Mouse (Mus musculus): ENCODE data around the gene Mok. TPM values are rescaled to one million over a fixed set of nuclear protein-coding genes. Genes with fewer than 3 reads are reported as not detected.

Mok gene
- polyA plus RNA-seq (2014; fragmentation: Nextera tagmentation; extraction: Ambion mirVana) = 5.2 and 5.4 TPM in 2 replicates

- H3K9ac ChIP-seq (replicated peaks; ENCODE audit: low read depth, low read length) = peak within 1 kb of the TSS; percentile 36; the same call in 1 of the 2 replicates
- WGBS = under 1% methylated on average over 71 of the region's 71 CpGs
- no peaks in the 10 kb centered on the region for H3K9me3 ChIP-seq (ENCODE audit: control insufficient read depth, low read depth, low read length)
- peaks cover 4% of the 10 kb centered on the region; the same call in 1 of the 2 replicates for H3K4me1 ChIP-seq (ENCODE audit: control insufficient read depth, insufficient read depth, low read length)
- peak within 1 kb of the TSS; percentile 73 for H3K4me2 ChIP-seq (replicated peaks; ENCODE audit: low read depth, low read length)
- H3K27me3 ChIP-seq (ENCODE audit: control insufficient read depth, insufficient read depth, low read length) = no peaks in the 10 kb centered on the region
- H3K4me3 ChIP-seq (ENCODE audit: low read depth, low read length) = peak within 1 kb of the TSS; percentile 64
- H3K27ac ChIP-seq (ENCODE audit: low read length) = peak within 1 kb of the TSS; percentile 44; the same call in 1 of the 2 replicates
- ATAC-seq (ENCODE audit: insufficient number of reproducible peaks, insufficient read depth, low FRiP score, low read depth) = peak; percentile 67; the same call in 1 of the 2 replicates
- H3K36me3 ChIP-seq (ENCODE audit: control insufficient read depth, insufficient read depth, low read length) = no peaks in the 10 kb centered on the region
Measured at GRCm38 (mm10) chr12:110840348-110841198, at the start of gene Mok. Mok (minus strand) TSS chr12:110840939.

GRCm38 (mm10) chr12:110889036-110890020 is 48.6 kb upstream of the Mok start, which contains the start of the genes Cinp and Tecpr2:
Cinp (minus strand) TSS chr12:110889145.
Tecpr2 (plus strand) TSS chr12:110889264.
- peak; percentile 100 for ATAC-seq (ENCODE audit: insufficient number of reproducible peaks, insufficient read depth, low FRiP score, low read depth)
- no peaks in the 10 kb centered on the region for H3K9me3 ChIP-seq (ENCODE audit: control insufficient read depth, low read depth, low read length)
- H3K4me1 ChIP-seq (ENCODE audit: control insufficient read depth, insufficient read depth, low read length) = peaks cover 15% of the 10 kb centered on the region; the same call in 1 of the 2 replicates
- H3K4me3 ChIP-seq (ENCODE audit: low read depth, low read length) = peak within 1 kb of the TSS; percentile 86
- WGBS = under 1% methylated on average over 68 of the region's 74 CpGs
- peak within 1 kb of the TSS; percentile 76 for H3K9ac ChIP-seq (replicated peaks; ENCODE audit: low read depth, low read length)
- no peaks in the 10 kb centered on the region for H3K36me3 ChIP-seq (ENCODE audit: control insufficient read depth, insufficient read depth, low read length)
- H3K4me2 ChIP-seq (replicated peaks; ENCODE audit: low read depth, low read length) = peak within 1 kb of the TSS; percentile 81
- H3K27ac ChIP-seq (ENCODE audit: low read length) = peak within 1 kb of the TSS; percentile 71
- no peaks in the 10 kb centered on the region for H3K27me3 ChIP-seq (ENCODE audit: control insufficient read depth, insufficient read depth, low read length)

DNA sequence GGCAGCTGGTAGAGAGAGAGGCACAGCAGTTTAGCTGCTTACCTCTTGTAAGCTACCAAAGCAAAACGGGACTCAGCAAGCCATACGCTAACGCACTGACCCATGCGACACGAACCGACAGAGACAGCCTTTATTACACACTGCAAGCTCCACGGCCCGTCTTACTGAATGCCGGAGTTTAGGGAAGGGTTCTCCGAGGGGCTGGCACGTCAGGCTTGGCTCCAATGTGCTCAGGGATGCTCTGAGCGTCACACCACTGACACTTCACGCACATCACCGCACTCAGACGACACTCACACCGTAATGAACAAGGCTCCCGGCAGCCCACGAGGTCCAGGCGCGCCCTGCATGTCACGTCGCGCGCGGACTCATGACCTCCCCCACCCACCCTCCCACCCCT is 47.9 kb upstream of the Mok start:
- no peak for ATAC-seq (ENCODE audit: insufficient number of reproducible peaks, insufficient read depth, low FRiP score, low read depth)
- WGBS = under 1% methylated on average over 25 of the region's 25 CpGs

DNA sequence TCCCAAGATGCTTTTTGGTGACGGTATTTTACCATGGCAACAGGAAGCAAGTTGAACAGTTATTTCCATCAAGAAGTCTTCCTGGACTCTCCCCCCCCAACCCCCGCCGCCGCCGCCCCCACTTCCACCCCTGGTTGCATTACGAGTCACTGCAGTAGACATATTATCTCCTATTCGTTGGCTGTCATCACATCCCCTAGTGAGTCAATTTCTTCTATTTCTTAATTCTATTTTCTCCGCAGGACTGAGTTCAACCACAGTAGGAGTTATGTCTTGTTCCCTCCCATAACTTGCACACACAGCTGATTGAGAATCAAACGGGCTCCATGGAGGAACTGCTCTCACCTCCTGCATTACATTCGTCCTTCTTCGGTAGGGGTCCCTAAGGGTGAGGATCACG is 47.4 kb upstream of the Mok start:
- Histone ChIP-seq H3K9me3 (ENCODE audit: control insufficient read depth, low read depth, low read length) (no peaks in the 10 kb centered on the region), H3K4me3 (ENCODE audit: low read depth, low read length) (peak overlapping the region; percentile 86), H3K27me3 (ENCODE audit: control insufficient read depth, insufficient read depth, low read length) (no peaks in the 10 kb centered on the region), H3K27ac (ENCODE audit: low read length) (no peak overlapping the region), H3K36me3 (ENCODE audit: control insufficient read depth, insufficient read depth, low read length) (no peaks in the 10 kb centered on the region), H3K4me1 (ENCODE audit: control insufficient read depth, insufficient read depth, low read length) (peaks cover 15% of the 10 kb centered on the region; the same call in 1 of the 2 replicates), H3K9ac (replicated peaks; ENCODE audit: low read depth, low read length) (peak overlapping the region; percentile 76), H3K4me2 (replicated peaks; ENCODE audit: low read depth, low read length) (peak overlapping the region; percentile 75)
- 43% methylated on average over 12 of the region's 12 CpGs for WGBS
- no peak for ATAC-seq (ENCODE audit: insufficient number of reproducible peaks, insufficient read depth, low FRiP score, low read depth)

More for the DNA sequence above, 47.9 kb upstream of the Mok start:
- Histone ChIP-seq H3K9ac (replicated peaks; ENCODE audit: low read depth, low read length) (peak overlapping the region; percentile 76), H3K4me2 (replicated peaks; ENCODE audit: low read depth, low read length) (peak overlapping the region; percentile 75), H3K27me3 (ENCODE audit: control insufficient read depth, insufficient read depth, low read length) (no peaks in the 10 kb centered on the region), H3K4me1 (ENCODE audit: control insufficient read depth, insufficient read depth, low read length) (peaks cover 15% of the 10 kb centered on the region; the same call in 1 of the 2 replicates), H3K27ac (ENCODE audit: low read length) (no peak overlapping the region), H3K36me3 (ENCODE audit: control insufficient read depth, insufficient read depth, low read length) (no peaks in the 10 kb centered on the region), H3K9me3 (ENCODE audit: control insufficient read depth, low read depth, low read length) (no peaks in the 10 kb centered on the region), H3K4me3 (ENCODE audit: low read depth, low read length) (peak overlapping the region; percentile 86)

DNA sequence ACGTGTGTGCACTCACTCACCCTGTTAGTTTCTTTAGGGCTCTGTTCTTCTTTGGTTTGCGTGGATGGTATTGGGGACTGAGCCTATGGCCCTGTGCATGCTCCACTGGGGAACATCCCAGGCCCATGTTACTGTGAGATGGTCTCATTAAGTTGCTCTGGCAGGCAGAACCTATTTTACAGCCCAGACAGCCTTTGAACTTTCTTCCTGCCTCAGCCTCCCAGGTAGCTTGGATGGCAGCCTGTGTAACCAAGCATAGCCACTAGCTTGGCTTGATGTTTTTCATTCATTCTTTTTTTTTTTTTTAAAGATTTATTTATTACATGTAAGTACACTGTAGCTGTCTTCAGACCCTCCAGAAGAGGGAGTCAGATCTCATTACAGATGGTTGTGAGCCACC is 44.5 kb upstream of the Mok start:
- H3K27me3 ChIP-seq (ENCODE audit: control insufficient read depth, insufficient read depth, low read length) = no peaks in the 10 kb centered on the region
- WGBS = 95% methylated on average over 2 of the region's 2 CpGs

GRCm38 (mm10) chr12:110882291-110882690 is 41.6 kb upstream of the Mok start:
- no peak for ATAC-seq (ENCODE audit: insufficient number of reproducible peaks, insufficient read depth, low FRiP score, low read depth)
- peaks cover 23% of the 10 kb centered on the region for H3K36me3 ChIP-seq (ENCODE audit: control insufficient read depth, insufficient read depth, low read length)
- no peaks in the 10 kb centered on the region for H3K9me3 ChIP-seq (ENCODE audit: control insufficient read depth, low read depth, low read length)
- H3K4me2 ChIP-seq (replicated peaks; ENCODE audit: low read depth, low read length) = no peak overlapping the region
- H3K9ac ChIP-seq (replicated peaks; ENCODE audit: low read depth, low read length) = no peak overlapping the region
- H3K4me1 ChIP-seq (ENCODE audit: control insufficient read depth, insufficient read depth, low read length) = no peaks in the 10 kb centered on the region
- H3K4me3 ChIP-seq (ENCODE audit: low read depth, low read length) = no peak overlapping the region
- H3K27me3 ChIP-seq (ENCODE audit: control insufficient read depth, insufficient read depth, low read length) = no peaks in the 10 kb centered on the region
- H3K27ac ChIP-seq (ENCODE audit: low read length) = no peak overlapping the region
- WGBS = 85% methylated on average over 7 of the region's 7 CpGs

More for the DNA sequence above, 44.5 kb upstream of the Mok start:
- Histone ChIP-seq H3K4me2 (replicated peaks; ENCODE audit: low read depth, low read length) (no peak overlapping the region), H3K4me1 (ENCODE audit: control insufficient read depth, insufficient read depth, low read length) (peaks cover 13% of the 10 kb centered on the region; the same call in 1 of the 2 replicates), H3K27ac (ENCODE audit: low read length) (no peak overlapping the region), H3K4me3 (ENCODE audit: low read depth, low read length) (no peak overlapping the region), H3K9me3 (ENCODE audit: control insufficient read depth, low read depth, low read length) (no peaks in the 10 kb centered on the region), H3K36me3 (ENCODE audit: control insufficient read depth, insufficient read depth, low read length) (peaks cover 3% of the 10 kb centered on the region; the same call in 1 of the 2 replicates), H3K9ac (replicated peaks; ENCODE audit: low read depth, low read length) (no peak overlapping the region)
- no peak for ATAC-seq (ENCODE audit: insufficient number of reproducible peaks, insufficient read depth, low FRiP score, low read depth)

DNA sequence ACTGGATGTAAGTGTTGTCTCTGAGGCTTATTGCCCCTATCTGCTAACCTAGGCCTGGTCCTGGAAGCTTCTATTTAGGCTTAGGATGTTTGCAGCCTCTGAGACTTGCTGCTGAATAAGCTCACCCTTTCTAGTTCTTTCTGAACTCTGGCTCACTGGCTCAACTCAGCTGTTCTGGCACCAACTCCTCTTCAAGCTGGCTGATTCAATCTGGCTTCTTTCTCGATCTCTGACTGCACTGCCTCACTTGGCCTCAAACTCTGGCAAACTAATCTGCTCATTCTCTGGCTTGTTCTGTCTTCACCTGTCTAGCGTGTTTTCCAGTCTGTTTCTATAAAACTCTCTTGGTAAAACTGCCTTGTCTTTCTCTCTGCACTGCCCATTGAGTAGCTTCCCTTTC is 34.6 kb upstream of the Mok start:
- Histone ChIP-seq H3K4me2 (replicated peaks; ENCODE audit: low read depth, low read length) (no peak overlapping the region), H3K4me1 (ENCODE audit: control insufficient read depth, insufficient read depth, low read length) (no peaks in the 10 kb centered on the region), H3K27me3 (ENCODE audit: control insufficient read depth, insufficient read depth, low read length) (no peaks in the 10 kb centered on the region), H3K9me3 (ENCODE audit: control insufficient read depth, low read depth, low read length) (no peaks in the 10 kb centered on the region), H3K36me3 (ENCODE audit: control insufficient read depth, insufficient read depth, low read length) (peaks cover 48% of the 10 kb centered on the region), H3K9ac (replicated peaks; ENCODE audit: low read depth, low read length) (no peak overlapping the region), H3K4me3 (ENCODE audit: low read depth, low read length) (no peak overlapping the region), H3K27ac (ENCODE audit: low read length) (no peak overlapping the region)
- no peak for ATAC-seq (ENCODE audit: insufficient number of reproducible peaks, insufficient read depth, low FRiP score, low read depth)
- 90% methylated on average over 2 of the region's 2 CpGs for WGBS

DNA sequence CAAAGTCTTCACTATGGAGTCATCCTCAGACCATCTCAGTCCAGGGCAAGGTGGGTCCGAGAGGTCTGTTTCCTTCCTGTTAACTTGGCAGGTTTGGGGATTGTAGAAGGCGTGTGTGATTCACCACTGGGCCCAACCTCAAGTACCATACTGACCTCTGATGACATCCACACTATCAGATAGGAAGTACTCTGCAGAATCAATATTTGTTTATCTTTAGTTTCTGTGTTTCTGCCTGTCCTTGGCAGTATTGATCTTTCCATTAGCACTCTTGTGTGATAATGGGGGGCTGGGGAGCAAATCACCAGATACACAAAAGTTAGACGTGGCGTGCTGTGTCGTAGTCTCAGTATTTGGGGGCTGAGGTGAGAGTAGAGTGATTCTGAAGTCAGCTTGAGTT is 30.5 kb upstream of the Mok start:
- Histone ChIP-seq H3K27ac (ENCODE audit: low read length) (no peak overlapping the region), H3K36me3 (ENCODE audit: control insufficient read depth, insufficient read depth, low read length) (peaks cover 44% of the 10 kb centered on the region), H3K4me3 (ENCODE audit: low read depth, low read length) (no peak overlapping the region), H3K9me3 (ENCODE audit: control insufficient read depth, low read depth, low read length) (no peaks in the 10 kb centered on the region), H3K27me3 (ENCODE audit: control insufficient read depth, insufficient read depth, low read length) (no peaks in the 10 kb centered on the region), H3K4me1 (ENCODE audit: control insufficient read depth, insufficient read depth, low read length) (no peaks in the 10 kb centered on the region), H3K4me2 (replicated peaks; ENCODE audit: low read depth, low read length) (no peak overlapping the region), H3K9ac (replicated peaks; ENCODE audit: low read depth, low read length) (no peak overlapping the region)
- WGBS = 80% methylated on average over 5 of the region's 5 CpGs
- no peak for ATAC-seq (ENCODE audit: insufficient number of reproducible peaks, insufficient read depth, low FRiP score, low read depth)
